Mouse (Mus musculus): ENCODE measurements around the gene Fam120b. TPM values are rescaled to one million over a fixed set of nuclear protein-coding genes. Genes with fewer than 3 reads are reported as not detected.
"Not testable (repeated sequence)": the region's sequence is repeated elsewhere in the genome, so short reads cannot be mapped to it uniquely, and the experiment has no call there.

The Fam120b gene
- polyA plus RNA-seq, 1 experiment from 2014 or later, result 32.7 TPM

GRCm38 (mm10) chr17:15432036-15432435 lies 36.0 kb downstream of the Fam120b start:
- Histone ChIP-seq H3K9me3 (ENCODE audit: control insufficient read depth, low read length) (no peaks in the 10 kb centered on the region), H3K27ac (ENCODE audit: low read depth, low read length) (no peak overlapping the region), H3K4me3 (ENCODE audit: low read depth, low read length) (no peak overlapping the region), H3K36me3 (ENCODE audit: control insufficient read depth, insufficient read depth, low read length) (no peaks in the 10 kb centered on the region; the same call in 1 of the 2 replicates), H3K4me1 (replicated peaks; ENCODE audit: control insufficient read depth, insufficient read depth, low read length) (no peaks in the 10 kb centered on the region), H3K4me2 (ENCODE audit: low read depth, low read length, severe bottlenecking) (no peak overlapping the region), H3K9ac (ENCODE audit: low read length) (no peak overlapping the region), H3K27me3 (ENCODE audit: control insufficient read depth, insufficient read depth, low read length) (no peaks in the 10 kb centered on the region)
- WGBS, result 84% methylated on average over 3 of the region's 3 CpGs
- DNase-seq (ENCODE audit: low spot score) (peak; percentile 34), ATAC-seq (replicated peaks; ENCODE audit: low FRiP score) (no peak)

GRCm38 (mm10) chr17:15434748-15435147 lies 38.7 kb downstream of the Fam120b start:
- WGBS, result 77% methylated on average over 3 of the region's 3 CpGs
- Histone ChIP-seq H3K9ac (ENCODE audit: low read length) (no peak overlapping the region), H3K27me3 (ENCODE audit: control insufficient read depth, insufficient read depth, low read length) (no peaks in the 10 kb centered on the region), H3K4me1 (replicated peaks; ENCODE audit: control insufficient read depth, insufficient read depth, low read length) (no peaks in the 10 kb centered on the region), H3K9me3 (ENCODE audit: control insufficient read depth, low read length) (no peaks in the 10 kb centered on the region), H3K4me3 (ENCODE audit: low read depth, low read length) (no peak overlapping the region), H3K36me3 (ENCODE audit: control insufficient read depth, insufficient read depth, low read length) (no peaks in the 10 kb centered on the region; the same call in 1 of the 2 replicates), H3K4me2 (ENCODE audit: low read depth, low read length, severe bottlenecking) (no peak overlapping the region), H3K27ac (ENCODE audit: low read depth, low read length) (no peak overlapping the region)
- DNase-seq (ENCODE audit: low spot score) (no peak), ATAC-seq (replicated peaks; ENCODE audit: low FRiP score) (no peak)

GRCm38 (mm10) chr17:15440067-15440462 lies 44.1 kb downstream of the Fam120b start:
- ATAC-seq (replicated peaks; ENCODE audit: low FRiP score), result peak; percentile 10; the same call in 1 of the 2 replicates
- no peak overlapping the region for H3K4me3 ChIP-seq (ENCODE audit: low read depth, low read length)
- no peak overlapping the region for H3K4me2 ChIP-seq (ENCODE audit: low read depth, low read length, severe bottlenecking)
- peak overlapping the region; percentile 10; the same call in 1 of the 2 replicates for H3K9ac ChIP-seq (ENCODE audit: low read length)
- whole genome bisulfite sequencing, result 71% methylated on average over 8 of the region's 8 CpGs
- no peaks in the 10 kb centered on the region for H3K27me3 ChIP-seq (ENCODE audit: control insufficient read depth, insufficient read depth, low read length)
- peaks cover 12% of the 10 kb centered on the region for H3K4me1 ChIP-seq (replicated peaks; ENCODE audit: control insufficient read depth, insufficient read depth, low read length)
- peak overlapping the region; percentile 66; the same call in 1 of the 2 replicates for H3K27ac ChIP-seq (ENCODE audit: low read depth, low read length)
- H3K36me3 ChIP-seq (ENCODE audit: control insufficient read depth, insufficient read depth, low read length), result no peaks in the 10 kb centered on the region
- DNase-seq (ENCODE audit: low spot score), result no peak
- no peaks in the 10 kb centered on the region for H3K9me3 ChIP-seq (ENCODE audit: control insufficient read depth, low read length)

- no peaks in the 10 kb centered on the region for H3K27me3 ChIP-seq (ENCODE audit: control insufficient read depth, insufficient read depth, low read length)
- H3K4me2 ChIP-seq (ENCODE audit: low read depth, low read length, severe bottlenecking), result peak overlapping the region; percentile 26; the same call in 1 of the 2 replicates
- DNase-seq (ENCODE audit: low spot score) (peak; percentile 85), ATAC-seq (replicated peaks; ENCODE audit: low FRiP score) (peak; percentile 93)
- peak overlapping the region; percentile 66; the same call in 1 of the 2 replicates for H3K27ac ChIP-seq (ENCODE audit: low read depth, low read length)
- H3K9ac ChIP-seq (ENCODE audit: low read length), result peak overlapping the region; percentile 14; the same call in 1 of the 2 replicates
- no peaks in the 10 kb centered on the region for H3K36me3 ChIP-seq (ENCODE audit: control insufficient read depth, insufficient read depth, low read length)
- WGBS, result 12% methylated on average over 11 of the region's 11 CpGs
- peaks cover 12% of the 10 kb centered on the region for H3K4me1 ChIP-seq (replicated peaks; ENCODE audit: control insufficient read depth, insufficient read depth, low read length)
- no peak overlapping the region for H3K4me3 ChIP-seq (ENCODE audit: low read depth, low read length)
- no peaks in the 10 kb centered on the region for H3K9me3 ChIP-seq (ENCODE audit: control insufficient read depth, low read length)
These were observed 44.6 kb downstream of the Fam120b start for GRCm38 (mm10) chr17:15440463-15441121.

- 88% methylated on average over 3 of the region's 3 CpGs for WGBS
- ATAC-seq (replicated peaks; ENCODE audit: low FRiP score), result no peak
- Histone ChIP-seq H3K4me1 (replicated peaks; ENCODE audit: control insufficient read depth, insufficient read depth, low read length) (peaks cover 8% of the 10 kb centered on the region), H3K4me2 (ENCODE audit: low read depth, low read length, severe bottlenecking) (no peak overlapping the region), H3K9ac (ENCODE audit: low read length) (no peak overlapping the region), H3K36me3 (ENCODE audit: control insufficient read depth, insufficient read depth, low read length) (no peaks in the 10 kb centered on the region), H3K9me3 (ENCODE audit: control insufficient read depth, low read length) (no peaks in the 10 kb centered on the region), H3K27me3 (ENCODE audit: control insufficient read depth, insufficient read depth, low read length) (no peaks in the 10 kb centered on the region), H3K27ac (ENCODE audit: low read depth, low read length) (no peak overlapping the region), H3K4me3 (ENCODE audit: low read depth, low read length) (no peak overlapping the region)
- DNase-seq (ENCODE audit: low spot score), result no peak
These were observed 49.4 kb downstream of the Fam120b start for GRCm38 (mm10) chr17:15445421-15445820.

GRCm38 (mm10) chr17:15447831-15448230 lies 51.8 kb downstream of the Fam120b start:
- Histone ChIP-seq H3K27ac (ENCODE audit: low read depth, low read length) (no peak overlapping the region), H3K4me1 (replicated peaks; ENCODE audit: control insufficient read depth, insufficient read depth, low read length) (no peaks in the 10 kb centered on the region), H3K9ac (ENCODE audit: low read length) (no peak overlapping the region), H3K27me3 (ENCODE audit: control insufficient read depth, insufficient read depth, low read length) (no peaks in the 10 kb centered on the region), H3K9me3 (ENCODE audit: control insufficient read depth, low read length) (no peaks in the 10 kb centered on the region), H3K4me2 (ENCODE audit: low read depth, low read length, severe bottlenecking) (no peak overlapping the region), H3K4me3 (ENCODE audit: low read depth, low read length) (no peak overlapping the region), H3K36me3 (ENCODE audit: control insufficient read depth, insufficient read depth, low read length) (no peaks in the 10 kb centered on the region)
- ATAC-seq (replicated peaks; ENCODE audit: low FRiP score) (no peak), DNase-seq (ENCODE audit: low spot score) (no peak)
- 72% methylated on average over 5 of the region's 5 CpGs for WGBS

GRCm38 (mm10) chr17:15449144-15449543 lies 53.1 kb downstream of the Fam120b start:
- not testable (repeated sequence) for H3K27ac ChIP-seq (ENCODE audit: low read depth, low read length); H3K9ac ChIP-seq (ENCODE audit: low read length); H3K4me2 ChIP-seq (ENCODE audit: low read depth, low read length, severe bottlenecking); DNase-seq (ENCODE audit: low spot score); H3K36me3 ChIP-seq (ENCODE audit: control insufficient read depth, insufficient read depth, low read length); H3K4me3 ChIP-seq (ENCODE audit: low read depth, low read length); H3K4me1 ChIP-seq (replicated peaks; ENCODE audit: control insufficient read depth, insufficient read depth, low read length); ATAC-seq (replicated peaks; ENCODE audit: low FRiP score); H3K9me3 ChIP-seq (ENCODE audit: control insufficient read depth, low read length); H3K27me3 ChIP-seq (ENCODE audit: control insufficient read depth, insufficient read depth, low read length)
- 73% methylated on average over 6 of the region's 6 CpGs for WGBS

- no peak for DNase-seq (ENCODE audit: low spot score)
- Histone ChIP-seq H3K4me2 (ENCODE audit: low read depth, low read length, severe bottlenecking) (no peak overlapping the region), H3K4me1 (replicated peaks; ENCODE audit: control insufficient read depth, insufficient read depth, low read length) (no peaks in the 10 kb centered on the region), H3K27me3 (ENCODE audit: control insufficient read depth, insufficient read depth, low read length) (no peaks in the 10 kb centered on the region), H3K9ac (ENCODE audit: low read length) (no peak overlapping the region), H3K4me3 (ENCODE audit: low read depth, low read length) (no peak overlapping the region), H3K9me3 (ENCODE audit: control insufficient read depth, low read length) (no peaks in the 10 kb centered on the region), H3K36me3 (ENCODE audit: control insufficient read depth, insufficient read depth, low read length) (no peaks in the 10 kb centered on the region), H3K27ac (ENCODE audit: low read depth, low read length) (no peak overlapping the region)
- 78% methylated on average over 3 of the region's 3 CpGs for WGBS
- no peak for ATAC-seq (replicated peaks; ENCODE audit: low FRiP score)
These were observed 53.6 kb downstream of the Fam120b start for GRCm38 (mm10) chr17:15449606-15450005.

GRCm38 (mm10) chr17:15455203-15455602 lies 59.2 kb downstream of the Fam120b start:
- Histone ChIP-seq H3K4me1 (replicated peaks; ENCODE audit: control insufficient read depth, insufficient read depth, low read length) (no peaks in the 10 kb centered on the region), H3K36me3 (ENCODE audit: control insufficient read depth, insufficient read depth, low read length) (no peaks in the 10 kb centered on the region; the same call in 1 of the 2 replicates), H3K4me3 (ENCODE audit: low read depth, low read length) (no peak overlapping the region), H3K9me3 (ENCODE audit: control insufficient read depth, low read length) (no peaks in the 10 kb centered on the region), H3K4me2 (ENCODE audit: low read depth, low read length, severe bottlenecking) (no peak overlapping the region), H3K27me3 (ENCODE audit: control insufficient read depth, insufficient read depth, low read length) (no peaks in the 10 kb centered on the region), H3K27ac (ENCODE audit: low read depth, low read length) (no peak overlapping the region), H3K9ac (ENCODE audit: low read length) (no peak overlapping the region)
- 83% methylated on average over 4 of the region's 4 CpGs for WGBS
- ATAC-seq (replicated peaks; ENCODE audit: low FRiP score), result no peak
- DNase-seq (ENCODE audit: low spot score), result no peak

Measured in forebrain, embryonic 11.5 days (tissue).